Mouse (Mus musculus): Measurements from ENCODE around the gene Spdye4a. TPM values are rescaled to one million over a fixed set of nuclear protein-coding genes. Genes with fewer than 3 reads are reported as not detected.
"Not testable (repeated sequence)": the region's sequence is repeated elsewhere in the genome, so short reads cannot be mapped to it uniquely, and the experiment has no call there.

Spdye4a gene
- polyA plus RNA-seq, 1 experiment: 12.1 TPM

- Histone ChIP-seq H3K4me1 (ENCODE audit: control insufficient read depth, insufficient read depth, low read length) (no peaks in the 10 kb centered on the region), H3K27ac (ENCODE audit: control insufficient read depth, insufficient read depth, low read depth, low read length) (no peak overlapping the region), H3K4me3 (ENCODE audit: control insufficient read depth, low read depth, low read length) (no peak overlapping the region), H3K27me3 (ENCODE audit: control insufficient read depth, insufficient read depth, low read length) (no peaks in the 10 kb centered on the region), H3K36me3 (ENCODE audit: control insufficient read depth, insufficient read depth, low read length) (no peaks in the 10 kb centered on the region)
- TF ChIP-seq POLR2A (IDR thresholded peaks at IDR 0.05; ENCODE audit: control insufficient read depth, low read depth, low read length) (no peak), CTCF (IDR thresholded peaks at IDR 0.05; ENCODE audit: control insufficient read depth, insufficient read depth, insufficient replicate concordance, low read depth, low read length) (no peak)
Observed at GRCm38 (mm10) chr5:143192806-143193205, 33.9 kb downstream of the Spdye4a start.

- not testable (repeated sequence) for H3K36me3 ChIP-seq (ENCODE audit: control insufficient read depth, insufficient read depth, low read length); H3K4me1 ChIP-seq (ENCODE audit: control insufficient read depth, insufficient read depth, low read length); H3K27ac ChIP-seq (ENCODE audit: control insufficient read depth, insufficient read depth, low read depth, low read length); H3K27me3 ChIP-seq (ENCODE audit: control insufficient read depth, insufficient read depth, low read length); H3K4me3 ChIP-seq (ENCODE audit: control insufficient read depth, low read depth, low read length)
Observed at GRCm38 (mm10) chr5:143188014-143188413, 38.7 kb downstream of the Spdye4a start.

- Histone ChIP-seq H3K27me3 (ENCODE audit: control insufficient read depth, insufficient read depth, low read length) (no peaks in the 10 kb centered on the region), H3K4me3 (ENCODE audit: control insufficient read depth, low read depth, low read length) (peak within 1 kb of the TSS; percentile 85), H3K4me1 (ENCODE audit: control insufficient read depth, insufficient read depth, low read length) (peaks cover 6% of the 10 kb centered on the region), H3K27ac (ENCODE audit: control insufficient read depth, insufficient read depth, low read depth, low read length) (peak within 1 kb of the TSS; percentile 73), H3K36me3 (ENCODE audit: control insufficient read depth, insufficient read depth, low read length) (no peaks in the 10 kb centered on the region)
- TF ChIP-seq POLR2A (IDR thresholded peaks at IDR 0.05; ENCODE audit: control insufficient read depth, low read depth, low read length) (peak; percentile 77), CTCF (IDR thresholded peaks at IDR 0.05; ENCODE audit: control insufficient read depth, insufficient read depth, insufficient replicate concordance, low read depth, low read length) (no peak)
Observed at GRCm38 (mm10) chr5:143180255-143181076, 46.2 kb downstream of the Spdye4a start, which contains the start of the genes Rbak and Spdye4b. TSS of gene Rbak (minus strand) at chr5:143180775. TSS of gene Spdye4b (plus strand) at chr5:143181017.

GRCm38 (mm10) chr5:143179179-143179578, 47.5 kb downstream of the Spdye4a start:
- Histone ChIP-seq H3K27me3 (ENCODE audit: control insufficient read depth, insufficient read depth, low read length) (no peaks in the 10 kb centered on the region), H3K4me1 (ENCODE audit: control insufficient read depth, insufficient read depth, low read length) (peaks cover 6% of the 10 kb centered on the region), H3K36me3 (ENCODE audit: control insufficient read depth, insufficient read depth, low read length) (no peaks in the 10 kb centered on the region; the same call in 1 of the 2 replicates), H3K4me3 (ENCODE audit: control insufficient read depth, low read depth, low read length) (no peak overlapping the region), H3K27ac (ENCODE audit: control insufficient read depth, insufficient read depth, low read depth, low read length) (no peak overlapping the region)
- TF ChIP-seq CTCF (IDR thresholded peaks at IDR 0.05; ENCODE audit: control insufficient read depth, insufficient read depth, insufficient replicate concordance, low read depth, low read length): no peak
- TF ChIP-seq POLR2A (IDR thresholded peaks at IDR 0.05; ENCODE audit: control insufficient read depth, low read depth, low read length): no peak

DNA sequence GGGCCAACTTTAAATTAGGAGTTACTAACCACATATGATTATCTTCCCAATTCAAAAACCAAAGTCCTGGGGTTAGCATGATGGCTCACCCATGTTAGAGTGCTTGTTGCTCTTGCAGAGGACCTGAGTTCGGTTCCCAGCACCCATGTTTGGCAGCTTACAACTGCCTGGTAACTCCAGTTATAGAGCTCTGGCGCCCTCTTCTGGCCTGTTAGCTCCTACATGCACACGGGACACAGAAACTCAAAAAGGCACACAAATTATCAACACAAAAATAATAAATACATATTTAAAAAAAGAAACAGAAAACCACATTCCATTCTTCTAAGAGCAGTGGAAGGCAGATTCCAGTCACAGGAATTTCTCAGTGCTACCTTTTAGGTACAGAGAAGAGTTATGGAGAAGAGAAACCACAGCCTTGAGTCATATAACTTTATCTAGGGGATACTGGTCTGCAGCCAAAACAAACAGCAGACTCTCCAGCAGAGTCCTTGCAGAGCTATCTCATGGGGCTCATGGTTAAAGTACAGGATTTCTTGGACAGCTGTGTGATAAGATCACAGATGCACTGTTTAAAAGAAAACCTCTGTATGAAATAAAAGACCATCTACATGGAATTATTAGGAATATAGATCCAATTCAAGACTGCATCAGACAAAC, 49.0 kb downstream of the Spdye4a start:
- TF ChIP-seq POLR2A (IDR thresholded peaks at IDR 0.05; ENCODE audit: control insufficient read depth, low read depth, low read length): no peak
- TF ChIP-seq CTCF (IDR thresholded peaks at IDR 0.05; ENCODE audit: control insufficient read depth, insufficient read depth, insufficient replicate concordance, low read depth, low read length): peak; percentile 26; the same call in 1 of the 2 replicates
- Histone ChIP-seq H3K27ac (ENCODE audit: control insufficient read depth, insufficient read depth, low read depth, low read length) (no peak overlapping the region), H3K36me3 (ENCODE audit: control insufficient read depth, insufficient read depth, low read length) (no peaks in the 10 kb centered on the region; the same call in none of the 2 replicates), H3K4me3 (ENCODE audit: control insufficient read depth, low read depth, low read length) (no peak overlapping the region), H3K4me1 (ENCODE audit: control insufficient read depth, insufficient read depth, low read length) (peaks cover 6% of the 10 kb centered on the region), H3K27me3 (ENCODE audit: control insufficient read depth, insufficient read depth, low read length) (no peaks in the 10 kb centered on the region)

- Histone ChIP-seq H3K27me3 (ENCODE audit: control insufficient read depth, insufficient read depth, low read length) (no peaks in the 10 kb centered on the region), H3K36me3 (ENCODE audit: control insufficient read depth, insufficient read depth, low read length) (no peaks in the 10 kb centered on the region; the same call in none of the 2 replicates), H3K4me1 (ENCODE audit: control insufficient read depth, insufficient read depth, low read length) (peaks cover 6% of the 10 kb centered on the region), H3K4me3 (ENCODE audit: control insufficient read depth, low read depth, low read length) (no peak overlapping the region), H3K27ac (ENCODE audit: control insufficient read depth, insufficient read depth, low read depth, low read length) (no peak overlapping the region)
- TF ChIP-seq POLR2A (IDR thresholded peaks at IDR 0.05; ENCODE audit: control insufficient read depth, low read depth, low read length) (no peak), CTCF (IDR thresholded peaks at IDR 0.05; ENCODE audit: control insufficient read depth, insufficient read depth, insufficient replicate concordance, low read depth, low read length) (no peak)
Observed at GRCm38 (mm10) chr5:143175970-143176369, 50.7 kb downstream of the Spdye4a start.

Other genes starting within 250 kb of the Spdye4a start
- 58.3 and 60.4 TPM in 2 replicates for gene Rnf216, start 113.9 kb downstream of the Spdye4a start, polyA plus RNA-seq (2012; rRNA removed)
- gene Olfr718-ps1, start 79.3 kb downstream of the Spdye4a start, polyA plus RNA-seq (2012; rRNA removed): not detected in 2 replicates
- 1.6 and 1.9 TPM in 2 replicates for gene Rbak, start 46.1 kb downstream of the Spdye4a start, polyA plus RNA-seq (2012; rRNA removed)
- gene Spdye4b, start 45.9 kb downstream of the Spdye4a start, polyA plus RNA-seq (2012; rRNA removed): 28.6 and 30.2 TPM in 2 replicates
- 5.7 and 6.4 TPM in 2 replicates for gene Zfp12, start 8.3 kb upstream of the Spdye4a start, polyA plus RNA-seq (2012; rRNA removed)
- 2.0 and 2.2 TPM in 2 replicates for gene Zfp316, start 43.1 kb upstream of the Spdye4a start, polyA plus RNA-seq (2012; rRNA removed)
- gene Zfp853, start 66.7 kb upstream of the Spdye4a start, polyA plus RNA-seq (2012; rRNA removed): 0.13 TPM in 1 of 2 replicates, not detected in the other
- gene E130309D02Rik, start 88.5 kb upstream of the Spdye4a start, polyA plus RNA-seq (2012; rRNA removed): 19.6 and 21.2 TPM in 2 replicates
- gene Zdhhc4, start 102.4 kb upstream of the Spdye4a start, polyA plus RNA-seq (2012; rRNA removed): 390 and 402 TPM in 2 replicates
- 0.05 TPM in 2 replicates for gene Grid2ip, start 130.4 kb upstream of the Spdye4a start, polyA plus RNA-seq (2012; rRNA removed)
- 58.8 and 64.3 TPM in 2 replicates for gene Kdelr2, start 176.9 kb upstream of the Spdye4a start, polyA plus RNA-seq (2012; rRNA removed)
- gene Daglb, start 237.7 kb upstream of the Spdye4a start, polyA plus RNA-seq (2012; rRNA removed): 1.4 and 1.7 TPM in 2 replicates

Data from testis, adult 2 months (tissue).